Comparison of ENCODE assay signal across 17 mouse cellular contexts in the genomic region with DNA sequence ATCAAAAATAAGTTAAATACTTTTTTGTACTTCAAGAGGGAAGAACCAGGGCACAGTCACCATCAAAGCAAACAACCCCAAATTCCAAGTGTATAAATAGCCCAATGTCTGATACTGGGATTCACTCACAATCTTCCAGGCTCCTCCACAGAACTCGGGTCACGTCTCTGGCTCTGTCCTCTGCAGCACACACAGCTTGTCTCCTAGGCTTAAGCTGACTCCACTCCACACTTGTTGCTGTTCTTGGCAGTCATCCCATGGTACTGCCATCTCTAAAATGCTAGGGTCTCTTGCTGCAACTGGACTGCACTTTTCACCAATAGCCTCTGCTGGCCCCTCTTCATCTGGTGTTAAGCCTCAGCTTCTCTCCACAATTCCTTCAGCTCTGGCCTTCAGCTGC.
DNase-seq lines count a peak whose midpoint lies in the region; ATAC-seq lines count a peak whose summit lies in the region.
"Had no signal": no experiment of that assay in that cellular context is flagged by ENCODE, and none has a peak within 500 bp of the region (broad histone marks: within the 10 kb centered on the region; RNA-seq: fewer than 3 reads in every experiment).

No protein-coding gene starts in this region.

- no peak overlapping the region for H3K4me3 ChIP-seq in heart, embryonic 10.5 days
- H3K4me3 ChIP-seq in heart, embryonic 14.5 days (ENCODE audit: control insufficient read depth in 1 of 2, insufficient read depth in 1 of 2, low read depth in 1 of 2, low read length in 2 of 2) = no peak overlapping the region
- H3K4me3 ChIP-seq in heart, embryonic 16.5 days (ENCODE audit: low read length) = no peak overlapping the region
- H3K4me3 ChIP-seq: embryonic facial prominence, embryonic 10.5 days; embryonic facial prominence, embryonic 12.5 days; forebrain, embryonic 13.5 days; forebrain, embryonic 15.5 days had no signal

- peaks cover 63% of the 10 kb centered on the region for H3K36me3 ChIP-seq in heart, embryonic 10.5 days
- H3K36me3 ChIP-seq in heart, embryonic 14.5 days (ENCODE audit: control insufficient read depth, insufficient read depth, low read length) = peaks cover 79% of the 10 kb centered on the region
- peaks cover 34% of the 10 kb centered on the region for H3K36me3 ChIP-seq in heart, embryonic 16.5 days (ENCODE audit: control insufficient read depth, insufficient read depth)

- H3K4me1 ChIP-seq in heart, embryonic 10.5 days = no peaks in the 10 kb centered on the region
- H3K4me1 ChIP-seq in heart, embryonic 14.5 days (ENCODE audit: control insufficient read depth in 2 of 2, insufficient read depth in 2 of 2, low read length in 2 of 2) = peaks cover 4 to 6% of the 10 kb centered on the region in 2 experiments; a peak in 2 of 4 replicates
- H3K4me1 ChIP-seq in heart, embryonic 16.5 days (ENCODE audit: control insufficient read depth, insufficient read depth, low read length) = peaks cover 3% of the 10 kb centered on the region; the same call in 1 of the 2 replicates
- H3K4me1 ChIP-seq: embryonic facial prominence, embryonic 10.5 days; embryonic facial prominence, embryonic 12.5 days; forebrain, embryonic 13.5 days; forebrain, embryonic 15.5 days had no signal

- no peaks in the 10 kb centered on the region for H3K27me3 ChIP-seq in heart, embryonic 10.5 days (ENCODE audit: insufficient read depth, poor library complexity, severe bottlenecking)
- no peaks in the 10 kb centered on the region for H3K27me3 ChIP-seq in heart, embryonic 14.5 days (ENCODE audit: control insufficient read depth, insufficient read depth, low read length)
- H3K27me3 ChIP-seq in heart, embryonic 16.5 days (ENCODE audit: control insufficient read depth, insufficient read depth, low read length) = no peaks in the 10 kb centered on the region
- H3K27me3 ChIP-seq: embryonic facial prominence, embryonic 12.5 days; forebrain, embryonic 13.5 days; forebrain, embryonic 15.5 days had no signal

- 71% methylated on average over 2 of the region's 2 CpGs for WGBS in heart, embryonic 10.5 days
- 40% methylated on average over 2 of the region's 2 CpGs for WGBS in heart, embryonic 14.5 days
- WGBS in heart, embryonic 16.5 days = 57% methylated on average over 2 of the region's 2 CpGs

- H3K4me2 ChIP-seq in heart, embryonic 14.5 days (ENCODE audit: low read length) = no peak overlapping the region
- no peak overlapping the region for H3K4me2 ChIP-seq in heart, embryonic 16.5 days (ENCODE audit: low read depth, low read length)
- H3K4me2 ChIP-seq: embryonic facial prominence, embryonic 12.5 days; forebrain, embryonic 13.5 days; forebrain, embryonic 15.5 days had no signal

- peak; percentile 38 for DNase-seq in heart, embryonic 10.5 days (ENCODE audit: low spot score)
- DNase-seq in heart, adult 9 months (ENCODE audit: low spot score in 2 of 2) = no peak
- no peak for DNase-seq in heart, postnatal 14 days
- no peak for DNase-seq in heart, adult 18-20 months
- no peak for DNase-seq in spleen, adult 12 weeks (ENCODE audit: low spot score)
- DNase-seq: adrenal gland, adult 2 months; adrenal gland, postnatal 10 days; adrenal gland, postnatal 25 days; cerebellum, adult 11-12 months; cerebellum, adult 2 months; cerebellum, adult 9-10 months had no signal

- H3K9me3 ChIP-seq in heart, embryonic 10.5 days = no peaks in the 10 kb centered on the region
- no peaks in the 10 kb centered on the region for H3K9me3 ChIP-seq in heart, embryonic 14.5 days (ENCODE audit: control insufficient read depth, low read length)
- H3K9me3 ChIP-seq in heart, embryonic 16.5 days (replicated peaks; ENCODE audit: control insufficient read depth, low read length) = no peaks in the 10 kb centered on the region
- H3K9me3 ChIP-seq: embryonic facial prominence, embryonic 10.5 days; embryonic facial prominence, embryonic 12.5 days; forebrain, embryonic 13.5 days; forebrain, embryonic 15.5 days had no signal

- no peak overlapping the region for H3K9ac ChIP-seq in heart, embryonic 14.5 days (ENCODE audit: low read length)
- no peak overlapping the region for H3K9ac ChIP-seq in heart, embryonic 16.5 days (ENCODE audit: low read length)
- H3K9ac ChIP-seq: embryonic facial prominence, embryonic 12.5 days; forebrain, embryonic 13.5 days; forebrain, embryonic 15.5 days had no signal

- intact Hi-C loops in heart, postnatal 14 days (cut with DNase I) = no loop called here

- no peak for ATAC-seq in heart, embryonic 14.5 days (ENCODE audit: insufficient number of reproducible peaks, insufficient read depth, low FRiP score, low read depth)
- peak; percentile 55; the same call in 1 of the 2 replicates for ATAC-seq in heart, embryonic 16.5 days (replicated peaks; ENCODE audit: extremely low read depth, insufficient read depth, low FRiP score)
- ATAC-seq: forebrain, embryonic 13.5 days; forebrain, embryonic 15.5 days had no signal

- no peak overlapping the region for H3K27ac ChIP-seq in heart, embryonic 10.5 days
- H3K27ac ChIP-seq in heart, embryonic 14.5 days (replicated peaks in 1 of 2; ENCODE audit: control insufficient read depth in 1 of 2, insufficient read depth in 1 of 2, low read depth in 2 of 2, low read length in 2 of 2) = peak overlapping the region; percentile 4 to 67; a peak in 3 of 4 replicates
- peak overlapping the region; percentile 50 for H3K27ac ChIP-seq in heart, embryonic 16.5 days (ENCODE audit: low read length)
- H3K27ac ChIP-seq: embryonic facial prominence, embryonic 10.5 days; embryonic facial prominence, embryonic 12.5 days; forebrain, embryonic 13.5 days; forebrain, embryonic 15.5 days had no signal
